Mouse (Mus musculus) heart, postnatal 25 days (tissue): ENCODE results near the gene Fgfr2. TPM values are rescaled to one million over a fixed set of nuclear protein-coding genes. Genes with fewer than 3 reads are reported as not detected.
A peak's percentile ranks its signal among the peaks of the same experiment; 100 is the strongest.

Experiments
- DNase-seq: peaks from one replicate; pipeline ENCODE4 v3.0.0; 2022; ENCODE audit warnings: low spot score
- intact Hi-C: fragments of 180-260 bp; cut with DNase I; formaldehyde crosslinking; loops from one replicate; pipeline ENCODE4 v1.15.1; 2025
- total RNA-seq, 2 experiments: library from RNA; stranded (reverse); gene quantifications; 2 replicates each; pipeline ENCODE4 v1.2.3; 2021

The Fgfr2 gene
- total RNA-seq, 2 experiments from 2014 or later = 1.7 to 1.8 TPM

DNA sequence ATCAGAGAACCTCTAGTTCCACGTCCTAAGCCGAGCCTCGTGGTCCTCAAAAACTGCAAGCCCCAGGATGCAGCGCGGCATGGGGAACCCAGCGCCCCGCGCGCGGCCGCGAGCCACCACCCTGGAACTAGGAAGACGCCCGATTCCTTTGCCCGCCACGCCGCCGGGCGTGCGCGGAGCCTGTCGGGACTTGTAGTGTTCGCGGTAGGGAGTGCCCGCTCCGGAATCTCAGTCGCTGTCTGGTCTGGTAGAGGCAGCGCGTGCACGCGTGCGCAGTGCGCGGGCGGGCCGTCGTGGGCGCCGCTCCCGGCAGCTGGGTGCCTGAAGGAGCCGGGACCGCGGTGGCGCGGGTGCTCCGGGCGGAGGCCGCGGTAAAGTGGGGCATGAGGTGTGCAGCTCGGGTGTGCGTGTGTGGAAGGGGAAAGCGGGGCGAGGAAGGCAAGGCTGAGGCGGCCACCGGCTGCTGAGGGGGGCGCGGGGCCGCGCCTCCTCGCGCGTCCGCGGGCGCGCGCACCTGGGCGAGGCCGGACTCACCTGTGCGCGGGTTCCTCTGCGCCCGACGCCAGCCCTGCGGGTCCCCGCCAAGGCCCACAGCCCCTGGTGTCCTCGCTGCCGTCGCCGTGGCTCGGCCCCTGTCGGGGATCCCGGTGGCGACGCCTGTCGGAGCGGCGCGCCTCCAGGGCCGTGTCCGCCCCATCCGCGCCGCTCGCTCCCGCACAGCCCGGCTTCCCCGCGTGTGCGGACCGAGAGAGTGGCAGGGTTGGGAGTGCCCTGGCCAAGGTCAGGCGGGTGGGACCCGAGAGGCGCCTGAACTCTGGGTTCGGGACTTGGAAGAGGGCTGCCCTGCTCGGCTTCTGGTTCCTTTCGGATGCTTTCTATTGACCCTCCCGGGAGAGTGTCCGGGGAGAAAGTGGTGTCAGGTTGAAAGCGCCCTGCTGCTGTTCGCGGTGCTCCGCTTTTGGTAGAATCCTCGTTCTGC, 2257.2 kb downstream of the Fgfr2 start, which contains the start of gene Plekha1:
Gene Plekha1, plus strand, starts transcription at position 144 of the 979 bp plus-strand sequence.
- intact Hi-C loops = loop anchor here (10.0 kb wide), 1 partner anchor 341 kb away; the partner anchor contains the start of gene Ate1
- DNase-seq = peak; percentile 98

GRCm38 (mm10) chr7:130864711-130865110, 2258.4 kb downstream of the Fgfr2 start:
- intact Hi-C loops = loop anchor here (5.0 to 10.0 kb wide), 2 partner anchors 37 to 340 kb away; partner anchors contain the start of gene Ate1
- no peak for DNase-seq

DNA sequence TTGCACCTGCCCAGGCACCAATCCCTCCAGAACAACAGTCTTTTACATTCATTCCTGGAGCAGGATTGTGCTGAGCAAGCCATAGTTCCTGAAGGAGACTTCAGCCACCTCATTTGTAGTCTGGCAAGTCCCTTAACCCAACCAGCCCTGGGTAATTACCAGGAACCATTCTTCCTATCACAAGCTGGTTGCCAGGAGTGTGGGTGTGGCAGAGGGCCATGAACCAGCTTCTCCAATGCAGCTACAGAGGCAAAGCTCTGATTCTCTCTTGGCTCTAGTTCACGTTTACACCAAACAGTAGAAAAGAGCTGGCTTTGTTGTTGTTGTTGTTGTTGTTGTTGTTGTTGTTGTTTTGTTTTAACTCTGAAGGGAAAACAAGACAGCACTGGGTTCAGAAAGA, 2260.6 kb downstream of the Fgfr2 start:
- no peak for DNase-seq
- intact Hi-C loops = loop anchor here (5.0 to 10.0 kb wide), 2 partner anchors 35 to 338 kb away; partner anchors contain the start of gene Ate1

GRCm38 (mm10) chr7:130860721-130861142, 2262.4 kb downstream of the Fgfr2 start:
- intact Hi-C loops = loop anchor here (5.0 to 10.0 kb wide), 2 partner anchors 33 to 336 kb away; partner anchors contain the start of gene Ate1
- no peak for DNase-seq

DNA sequence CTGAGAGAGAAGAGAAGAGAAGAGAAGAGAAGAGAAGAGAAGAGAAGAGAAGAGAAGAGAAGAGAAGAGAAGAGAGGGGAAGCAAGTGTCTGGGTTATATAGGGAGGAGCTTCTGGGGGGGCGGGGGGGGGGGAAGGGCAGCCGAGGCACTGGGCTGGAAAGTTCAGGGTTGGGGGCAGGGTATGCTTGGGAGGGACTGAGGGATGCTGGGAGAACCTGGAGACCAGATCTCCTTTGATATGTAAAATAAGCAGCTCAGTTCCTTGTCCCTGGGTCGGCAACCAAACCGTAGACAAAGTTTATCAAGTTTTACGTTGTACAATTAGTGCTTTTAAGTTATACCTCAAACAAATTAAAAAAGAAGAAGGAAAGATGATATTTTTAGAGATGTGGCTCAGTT, 2263.2 kb downstream of the Fgfr2 start:
- intact Hi-C loops = loop anchor here (5.0 to 10.0 kb wide), 2 partner anchors 33 to 335 kb away; partner anchors contain the start of gene Ate1
- DNase-seq = no peak

GRCm38 (mm10) chr7:130857973-130858372, 2265.2 kb downstream of the Fgfr2 start:
- no peak for DNase-seq

DNA sequence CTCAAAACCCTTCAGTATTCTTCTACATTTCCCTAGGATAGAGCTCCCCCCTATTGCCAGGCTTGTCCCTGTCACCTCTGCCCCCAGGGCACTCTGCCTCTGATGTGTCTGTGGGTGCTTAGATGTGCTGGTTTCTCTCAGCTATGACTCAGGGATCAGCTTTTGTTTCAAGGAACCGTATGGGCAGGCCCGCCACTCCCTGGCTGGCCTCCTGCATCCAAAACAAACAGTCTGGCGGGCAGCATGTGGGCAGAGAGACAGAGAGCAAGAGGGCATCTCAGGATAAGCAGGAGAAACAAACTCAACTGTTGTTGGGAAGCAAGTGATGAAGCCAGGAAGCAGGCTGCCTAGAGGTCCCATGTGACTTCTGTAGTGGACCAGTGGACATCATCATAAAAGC, 2267.5 kb downstream of the Fgfr2 start:
- peak; percentile 32 for DNase-seq
- intact Hi-C loops = no loop called here

More at GRCm38 (mm10) chr7:130857973-130858372, 2265.2 kb downstream of the Fgfr2 start:
- intact Hi-C loops = no loop called here

DNA sequence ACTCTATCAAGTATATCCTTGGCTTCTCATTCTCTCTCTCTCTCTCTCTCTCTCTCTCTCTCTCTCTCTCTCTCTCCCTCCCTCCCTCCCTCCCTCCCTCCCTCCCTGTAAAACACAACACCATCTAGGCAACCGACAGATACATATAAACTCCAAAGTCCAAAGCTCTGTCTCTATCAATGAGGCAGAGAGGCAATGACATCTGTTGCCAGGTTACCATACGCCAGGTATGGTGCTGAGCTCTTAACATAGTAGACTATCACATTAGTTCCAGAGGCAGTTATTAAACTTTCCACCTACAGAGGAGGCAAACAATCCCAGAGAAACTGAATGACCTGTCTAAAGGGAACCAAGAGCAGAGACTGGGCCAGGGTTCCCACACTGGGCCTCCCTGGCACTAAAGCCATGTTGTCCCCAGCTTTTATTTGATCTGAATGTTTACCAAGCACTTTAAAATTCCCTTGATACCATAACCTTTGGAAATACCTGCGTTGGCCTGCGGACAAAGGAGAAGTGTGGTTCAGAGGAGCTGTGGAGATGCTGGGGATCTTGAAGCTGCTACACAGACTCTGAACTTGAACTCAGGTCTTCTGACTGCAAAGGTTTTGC, 2268.4 kb downstream of the Fgfr2 start:
- intact Hi-C loops = no loop called here
- DNase-seq = no peak

- intact Hi-C loops = no loop called here
- DNase-seq = no peak
Observed at GRCm38 (mm10) chr7:130847164-130847718, 2275.9 kb downstream of the Fgfr2 start.

DNA sequence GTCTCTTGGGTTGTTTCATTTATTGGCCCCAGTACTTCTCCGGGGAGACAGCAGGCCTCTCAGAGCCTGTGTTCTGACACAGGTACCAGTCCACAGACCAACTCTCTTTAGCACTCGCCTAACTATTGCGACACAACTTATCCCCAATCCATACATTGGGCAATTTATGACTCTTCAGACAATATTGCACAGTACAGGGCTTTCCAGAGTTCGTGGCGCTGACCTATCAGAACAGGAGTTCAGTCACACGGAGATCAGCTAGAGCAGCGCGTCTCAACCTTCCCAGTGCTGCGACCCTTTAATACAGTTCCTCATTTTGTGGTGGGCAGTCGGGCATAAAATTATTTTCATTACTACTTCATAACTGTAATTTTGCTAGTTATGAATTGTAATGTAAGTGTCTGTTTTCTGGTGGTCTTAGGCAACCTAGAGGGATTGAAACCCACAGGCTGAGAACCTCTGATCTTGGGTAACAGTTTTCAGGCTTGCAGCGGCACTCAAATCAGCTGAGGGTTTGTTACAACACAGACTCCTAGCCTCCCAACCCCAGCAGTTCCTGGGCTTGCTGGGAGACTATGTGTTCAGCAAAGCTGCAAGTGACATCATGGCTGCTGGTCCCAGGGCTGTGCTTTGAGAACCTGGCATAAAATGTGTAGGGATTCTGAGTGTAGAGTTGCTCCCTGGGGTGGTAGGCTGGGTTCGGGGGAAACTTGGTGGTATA, 2283.6 kb downstream of the Fgfr2 start:
- intact Hi-C loops = no loop called here
- DNase-seq = no peak

DNA sequence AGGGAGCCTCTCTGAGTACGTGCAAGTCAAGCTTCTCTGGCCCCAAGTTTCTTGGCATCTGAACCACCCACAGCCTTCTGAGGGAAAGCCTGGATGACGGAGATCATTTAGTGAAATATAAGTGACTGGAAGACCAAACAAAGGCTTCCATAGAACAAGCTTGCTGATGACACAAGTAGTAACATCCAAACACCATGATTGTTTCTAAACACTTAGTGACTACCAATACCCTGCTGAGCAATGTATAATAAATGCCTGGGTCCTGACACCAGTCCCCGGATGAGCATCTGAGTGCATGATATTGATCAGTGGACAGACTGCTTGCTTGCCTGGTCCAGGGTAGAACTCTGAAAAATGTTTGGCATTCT, 2284.5 kb downstream of the Fgfr2 start:
- no peak for DNase-seq
- intact Hi-C loops = no loop called here

- no peak for DNase-seq
- intact Hi-C loops = no loop called here
Observed at GRCm38 (mm10) chr7:130837941-130838657, 2285.1 kb downstream of the Fgfr2 start.

GRCm38 (mm10) chr7:130836066-130836465, 2287.1 kb downstream of the Fgfr2 start:
- intact Hi-C loops = no loop called here
- DNase-seq = no peak

- DNase-seq = no peak
- intact Hi-C loops = no loop called here
Observed at GRCm38 (mm10) chr7:130834958-130835861, 2287.9 kb downstream of the Fgfr2 start.

DNA sequence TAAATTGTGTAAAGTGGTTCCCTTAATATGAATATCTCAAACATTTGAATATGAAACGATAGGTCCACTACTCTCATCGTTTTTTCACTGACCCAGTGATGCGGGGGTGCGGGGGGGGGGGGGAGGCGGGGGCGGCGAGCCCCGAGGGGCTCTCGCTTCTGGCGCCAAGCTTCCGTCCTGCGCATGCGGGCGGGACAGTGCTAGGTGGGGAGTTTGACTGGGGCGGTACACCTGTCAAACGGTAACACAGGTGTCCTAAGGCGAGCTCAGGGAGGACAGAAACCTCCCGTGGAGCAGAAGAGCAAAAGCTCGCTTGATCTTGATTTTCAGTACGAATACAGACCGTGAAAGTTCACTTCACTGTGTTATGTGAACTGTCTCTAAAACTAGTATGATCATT, 2288.9 kb downstream of the Fgfr2 start:
- intact Hi-C loops = no loop called here

GRCm38 (mm10) chr7:130831586-130831985, 2291.6 kb downstream of the Fgfr2 start:
- DNase-seq = no peak
- intact Hi-C loops = no loop called here

More for the DNA sequence above, 2288.9 kb downstream of the Fgfr2 start:
- DNase-seq = no peak

- DNase-seq = no peak
- intact Hi-C loops = loop anchor here (5.0 kb wide), 3 partner anchors 34 to 214 kb away; partner anchors contain the start of gene Btbd16
Observed at GRCm38 (mm10) chr7:130828475-130828874, 2294.7 kb downstream of the Fgfr2 start.
